Mouse (Mus musculus) kidney, embryonic 16.5 days (tissue): Measurements from ENCODE around the gene Gm15517. TPM values are rescaled to one million over a fixed set of nuclear protein-coding genes. Genes with fewer than 3 reads are reported as not detected.
A peak's percentile ranks its signal among the peaks of the same experiment; 100 is the strongest.
"Not testable (repeated sequence)": the region's sequence is repeated elsewhere in the genome, so short reads cannot be mapped to it uniquely, and the experiment has no call there.

Source experiments
- ATAC-seq: fragments of 200-750 bp; cut with Nextera tagmentation; 2 replicates; pipeline ENCODE4 v1.8.0; 2017; ENCODE audit warnings: moderate TSS enrichment; ENCODE audit not compliant: low FRiP score, low TSS enrichment
- H3K27ac ChIP-seq: fragments of 300-500 bp; sonication (generic); 2 replicates; pipeline ENCODE4 v1.5.1; 2014; ENCODE audit warnings: low read length
- H3K27me3 ChIP-seq: fragments of 300-500 bp; sonication (generic); 2 replicates; pipeline ENCODE4 v1.6.1; 2014; ENCODE audit warnings: low read length, control low read depth, mixed read lengths; ENCODE audit not compliant: insufficient read depth
- H3K36me3 ChIP-seq: fragments of 300-500 bp; sonication (generic); 2 replicates; pipeline ENCODE4 v1.6.1; 2014; ENCODE audit warnings: low read length, control low read depth, mixed read lengths; ENCODE audit not compliant: insufficient read depth
- H3K4me1 ChIP-seq: fragments of 300-500 bp; sonication (generic); 2 replicates; pipeline ENCODE4 v1.6.1; 2014; ENCODE audit warnings: low read length, control low read depth, mixed read lengths; ENCODE audit not compliant: insufficient read depth
- H3K4me2 ChIP-seq: fragments of 300-500 bp; sonication (generic); replicated peaks from 2 replicates; pipeline ENCODE4 v1.6.1; 2014; ENCODE audit warnings: low read depth, low read length
- H3K4me3 ChIP-seq: fragments of 300-500 bp; sonication (generic); 2 replicates; pipeline ENCODE4 v1.5.1; 2014; ENCODE audit warnings: mild to moderate bottlenecking, low read length
- H3K9ac ChIP-seq: fragments of 300-500 bp; sonication (generic); replicated peaks from 2 replicates; pipeline ENCODE4 v1.6.1; 2014; ENCODE audit warnings: low read length
- H3K9me3 ChIP-seq: fragments of 300-500 bp; sonication (generic); 2 replicates; pipeline ENCODE4 v1.6.1; 2016; ENCODE audit warnings: low read length, control low read depth
- WGBS: fragments of 180-500 bp; shearing (Covaris S2); extraction: QIAGEN DNeasy Blood & Tissue Kit; methylation state at CpG from one replicate; pipeline ENCODE4 v1.1.7; 2014; 5-methylcytosine and 5-hydroxymethylcytosine counted together
- polyA plus RNA-seq: library from polyadenylated mRNA; unstranded; fragments of >200 nt; fragmentation: Nextera tagmentation; extraction: Ambion mirVana; gene quantifications from 2 replicates; pipeline ENCODE4 v1.2.1, GENCODE M21; 2015

Gene Gm15517
- polyA plus RNA-seq, 1 experiment from 2014 or later = not detected

DNA sequence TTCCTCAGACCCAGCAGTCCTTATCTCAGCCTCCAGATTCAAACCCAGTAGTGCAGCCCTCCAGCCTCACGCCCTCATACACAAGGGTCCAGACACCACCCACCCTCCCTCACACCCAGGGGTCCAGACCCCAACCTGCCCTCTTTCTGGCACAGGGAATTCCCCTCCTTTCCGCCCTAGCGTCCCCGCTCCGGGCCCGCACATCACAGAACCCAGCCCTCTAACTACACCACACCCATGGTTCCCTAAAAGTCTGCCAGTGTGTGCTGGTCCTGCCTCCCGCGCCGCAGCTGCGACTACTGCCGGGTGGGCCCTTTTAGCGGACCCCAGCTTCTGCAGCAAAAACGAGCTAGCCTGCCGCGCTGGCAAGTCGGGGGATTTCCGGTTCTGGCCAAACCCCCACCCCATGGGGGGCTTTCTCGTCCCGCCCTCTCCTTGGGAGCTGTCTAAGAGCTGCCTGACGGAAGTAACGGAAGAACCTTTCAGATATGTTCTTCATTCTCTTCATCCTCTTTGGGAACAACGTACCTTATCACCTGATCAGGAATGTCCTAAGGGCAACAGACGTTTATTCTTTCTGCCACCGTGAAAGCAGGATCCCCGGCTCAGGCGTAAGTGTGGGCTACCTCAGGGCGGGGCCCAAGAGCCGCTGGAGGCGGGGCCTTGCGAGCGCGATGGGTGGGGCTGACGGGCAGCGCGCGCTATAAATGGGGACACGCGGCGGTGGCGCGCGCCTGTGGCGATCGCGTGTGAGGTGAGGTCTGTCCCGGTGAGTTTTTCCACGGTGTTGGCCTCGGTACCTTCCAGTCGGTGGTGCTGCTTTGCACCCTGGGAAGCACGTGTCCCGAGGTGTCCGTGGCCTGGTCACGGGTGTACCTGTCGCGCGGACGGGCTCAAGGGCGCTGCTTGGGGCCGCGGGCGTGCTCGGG is 14.9 kb upstream of the Gm15517 start, which contains the start of the genes 1700028J19Rik and 2410002F23Rik:
TSS of gene 1700028J19Rik (minus strand) at position 641 of the 929 bp plus-strand sequence.
TSS of gene 2410002F23Rik (plus strand) at position 668 of the 929 bp plus-strand sequence.
- Histone ChIP-seq H3K4me2 (peak within 1 kb of the TSS; percentile 78), H3K9ac (peak within 1 kb of the TSS; percentile 99), H3K4me1 (peaks cover 26% of the 10 kb centered on the region), H3K4me3 (peak within 1 kb of the TSS; percentile 98), H3K27me3 (no peaks in the 10 kb centered on the region), H3K36me3 (peaks cover 27% of the 10 kb centered on the region), H3K9me3 (no peaks in the 10 kb centered on the region), H3K27ac (peak within 1 kb of the TSS; percentile 96)
- peak; percentile 85 for ATAC-seq
- under 1% methylated on average over 62 of the region's 62 CpGs for WGBS

DNA sequence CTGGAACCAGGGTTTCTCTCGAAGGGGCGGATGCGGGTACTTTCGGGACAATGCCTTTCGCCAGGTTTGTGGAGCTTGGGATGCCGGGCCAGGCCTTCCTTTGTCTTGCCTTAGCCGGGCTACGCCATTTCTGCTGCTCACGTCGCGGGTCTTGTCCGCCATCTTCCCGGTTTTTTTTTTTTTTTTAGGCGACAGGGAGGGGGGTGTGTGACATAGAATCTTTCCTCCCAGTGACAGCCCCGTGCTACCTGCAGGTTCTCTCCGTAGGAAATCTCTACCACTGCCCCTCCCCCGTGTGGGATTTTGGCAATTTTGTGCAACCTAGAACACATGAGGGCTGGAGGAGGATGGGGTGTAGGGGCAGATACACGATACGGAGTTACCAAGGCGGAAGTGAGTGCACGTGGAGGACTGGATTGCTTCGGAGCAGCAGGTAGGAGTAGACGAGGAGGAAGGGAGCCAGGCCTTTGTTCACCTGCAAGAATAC is 14.2 kb upstream of the Gm15517 start:
- peak; percentile 37 for ATAC-seq
- peaks cover 26% of the 10 kb centered on the region for H3K4me1 ChIP-seq
- peak overlapping the region; percentile 98 for H3K4me3 ChIP-seq
- H3K36me3 ChIP-seq = peaks cover 29% of the 10 kb centered on the region
- no peaks in the 10 kb centered on the region for H3K9me3 ChIP-seq
- no peaks in the 10 kb centered on the region for H3K27me3 ChIP-seq
- peak overlapping the region; percentile 96 for H3K27ac ChIP-seq
- peak overlapping the region; percentile 78 for H3K4me2 ChIP-seq
- under 1% methylated on average over 23 of the region's 23 CpGs for WGBS
- H3K9ac ChIP-seq = peak overlapping the region; percentile 99

DNA sequence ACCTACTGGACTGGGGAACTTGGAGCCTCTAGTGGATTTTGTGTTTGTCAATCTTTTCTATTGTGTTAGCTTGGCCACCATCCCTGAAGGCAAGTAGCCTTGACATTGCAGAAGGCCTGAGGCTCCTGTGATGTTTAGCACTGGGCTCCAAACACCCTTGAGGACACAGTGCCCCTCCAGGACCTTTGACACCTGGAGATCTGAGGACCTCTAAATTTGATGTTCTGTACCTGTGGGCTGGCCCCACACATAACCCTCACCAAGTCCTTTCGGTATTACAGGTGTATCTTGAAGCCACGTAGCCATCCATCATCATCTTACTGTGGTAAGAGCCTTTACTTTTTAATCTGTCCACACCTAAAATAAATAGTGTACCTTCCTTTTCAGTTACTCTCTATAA is 13.3 kb upstream of the Gm15517 start:
- no peak for ATAC-seq
- H3K27me3 ChIP-seq = no peaks in the 10 kb centered on the region
- H3K4me3 ChIP-seq = peak overlapping the region; percentile 98
- H3K9ac ChIP-seq = peak overlapping the region; percentile 99
- peaks cover 38% of the 10 kb centered on the region for H3K36me3 ChIP-seq
- WGBS = 81% methylated on average over 2 of the region's 2 CpGs
- no peaks in the 10 kb centered on the region for H3K9me3 ChIP-seq
- H3K27ac ChIP-seq = no peak overlapping the region
- H3K4me2 ChIP-seq = peak overlapping the region; percentile 78
- peaks cover 26% of the 10 kb centered on the region for H3K4me1 ChIP-seq

DNA sequence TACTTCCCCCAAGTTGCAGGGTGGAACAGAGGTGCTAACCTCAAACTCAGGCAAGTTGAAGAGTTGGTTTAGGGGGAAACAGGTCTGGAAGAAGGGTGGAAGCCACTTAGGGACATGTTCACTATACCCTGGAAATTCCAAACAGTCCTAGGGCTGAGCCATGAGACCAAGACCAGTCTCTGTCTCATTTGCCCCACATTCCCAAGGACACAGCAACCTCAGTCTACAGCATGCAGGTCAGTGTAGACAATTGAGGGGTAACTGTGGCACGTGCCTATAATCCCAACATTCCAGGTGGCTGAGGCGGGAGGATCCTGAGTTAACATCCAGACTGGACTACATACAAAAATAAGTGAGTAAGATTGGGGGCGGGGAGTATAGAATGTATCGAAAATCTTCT is 12.0 kb upstream of the Gm15517 start:
- no peak overlapping the region for H3K4me3 ChIP-seq
- H3K4me2 ChIP-seq = no peak overlapping the region
- peaks cover 49% of the 10 kb centered on the region for H3K36me3 ChIP-seq
- H3K4me1 ChIP-seq = peaks cover 26% of the 10 kb centered on the region
- H3K9ac ChIP-seq = no peak overlapping the region
- H3K9me3 ChIP-seq = no peaks in the 10 kb centered on the region
- no peak for ATAC-seq
- no peaks in the 10 kb centered on the region for H3K27me3 ChIP-seq
- H3K27ac ChIP-seq = no peak overlapping the region
- 93% methylated on average over 4 of the region's 4 CpGs for WGBS

DNA sequence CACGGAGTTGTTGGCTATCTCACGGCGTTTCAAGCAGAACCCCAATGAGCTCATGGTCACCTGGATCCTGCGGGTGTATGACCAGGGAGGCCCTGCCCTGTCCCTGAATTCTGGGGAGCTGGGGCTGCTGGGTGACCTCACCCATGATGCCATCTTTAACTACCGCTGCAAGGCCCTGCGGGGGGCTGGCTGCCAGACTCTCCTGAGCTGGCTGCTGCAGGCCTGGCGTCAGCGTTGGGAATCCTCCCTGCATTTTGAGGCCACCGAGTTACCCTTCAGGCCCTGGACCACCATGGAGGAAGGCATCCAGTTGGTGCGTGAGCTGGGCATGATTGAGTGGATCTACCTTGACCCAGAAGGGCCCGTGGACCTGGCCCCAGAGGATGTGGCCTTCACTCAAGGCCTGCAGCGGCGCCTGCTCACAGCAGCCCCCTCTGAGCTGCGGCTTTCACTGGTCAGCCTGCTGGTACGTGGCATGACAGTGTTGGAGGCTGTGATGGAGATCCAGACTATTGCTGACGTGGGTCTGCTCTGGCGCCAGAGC is 10.4 kb upstream of the Gm15517 start:
- not testable (repeated sequence) for H3K4me2 ChIP-seq, ATAC-seq, H3K9ac ChIP-seq, H3K4me3 ChIP-seq, H3K9me3 ChIP-seq, H3K27me3 ChIP-seq, H3K27ac ChIP-seq
- H3K36me3 ChIP-seq = peaks cover 49% of the 10 kb centered on the region
- 90% methylated on average over 17 of the region's 17 CpGs for WGBS
- peaks cover 20% of the 10 kb centered on the region for H3K4me1 ChIP-seq

DNA sequence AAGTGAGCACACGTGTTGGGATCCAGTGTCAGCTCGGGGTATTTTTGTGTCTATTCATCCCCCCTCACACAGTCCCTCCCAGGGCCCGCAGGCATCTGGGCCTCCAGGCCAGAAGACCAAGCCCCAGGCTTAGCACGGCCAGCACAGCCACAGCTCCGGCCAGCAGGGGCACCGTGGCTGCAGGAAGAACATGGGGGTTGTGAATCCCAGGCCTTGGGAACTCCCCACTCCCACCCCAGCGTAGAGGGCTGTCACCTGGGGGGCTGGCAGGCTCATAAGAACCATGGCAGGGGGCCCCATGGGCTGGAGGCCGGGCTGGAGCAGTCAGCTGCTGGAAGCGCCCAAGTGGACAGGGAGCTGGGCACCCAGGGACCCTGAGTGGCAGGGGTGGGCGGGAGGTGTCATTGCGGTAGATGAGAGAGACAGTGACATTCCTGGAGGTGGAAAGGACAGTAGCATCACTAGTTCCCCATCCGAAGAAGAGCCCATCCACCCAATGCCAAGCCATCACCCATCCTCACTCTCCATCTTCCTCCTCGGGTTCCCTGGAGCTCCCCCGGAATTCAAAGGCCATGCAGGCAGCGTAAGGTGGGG is 8.1 kb upstream of the Gm15517 start:
- Histone ChIP-seq H3K27ac (no peak overlapping the region), H3K36me3 (peaks cover 49% of the 10 kb centered on the region), H3K9me3 (no peaks in the 10 kb centered on the region), H3K27me3 (no peaks in the 10 kb centered on the region), H3K4me2 (no peak overlapping the region), H3K4me3 (no peak overlapping the region), H3K9ac (no peak overlapping the region), H3K4me1 (peaks cover 13% of the 10 kb centered on the region; the same call in 1 of the 2 replicates)
- 66% methylated on average over 15 of the region's 15 CpGs for WGBS
- no peak; the same call in 1 of the 2 replicates for ATAC-seq

DNA sequence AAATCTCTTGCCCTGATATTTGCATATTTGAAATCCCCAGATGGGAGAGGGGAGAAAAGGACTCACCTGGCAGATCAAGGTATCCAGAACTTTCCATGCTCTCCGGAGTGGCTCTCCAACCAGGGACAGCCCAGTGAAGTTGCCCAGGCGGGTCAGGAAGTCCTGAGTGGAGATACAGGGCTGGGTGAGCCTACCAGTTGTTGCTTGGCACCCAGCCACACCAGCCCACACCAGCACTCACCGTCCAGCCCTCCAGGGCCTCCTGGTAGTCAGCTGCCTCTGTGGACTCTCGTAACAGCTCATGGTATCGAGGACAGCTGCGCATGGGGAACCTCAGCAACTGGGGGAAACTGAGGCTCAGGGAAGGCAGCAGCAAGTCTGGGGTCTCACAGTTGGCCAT is 6.3 kb upstream of the Gm15517 start:
- H3K27ac ChIP-seq = no peak overlapping the region
- WGBS = 70% methylated on average over 6 of the region's 6 CpGs
- H3K9me3 ChIP-seq = no peaks in the 10 kb centered on the region
- no peaks in the 10 kb centered on the region for H3K4me1 ChIP-seq
- H3K27me3 ChIP-seq = no peaks in the 10 kb centered on the region
- no peak overlapping the region for H3K9ac ChIP-seq
- H3K4me2 ChIP-seq = no peak overlapping the region
- H3K4me3 ChIP-seq = no peak overlapping the region
- peaks cover 32% of the 10 kb centered on the region for H3K36me3 ChIP-seq
- no peak for ATAC-seq

DNA sequence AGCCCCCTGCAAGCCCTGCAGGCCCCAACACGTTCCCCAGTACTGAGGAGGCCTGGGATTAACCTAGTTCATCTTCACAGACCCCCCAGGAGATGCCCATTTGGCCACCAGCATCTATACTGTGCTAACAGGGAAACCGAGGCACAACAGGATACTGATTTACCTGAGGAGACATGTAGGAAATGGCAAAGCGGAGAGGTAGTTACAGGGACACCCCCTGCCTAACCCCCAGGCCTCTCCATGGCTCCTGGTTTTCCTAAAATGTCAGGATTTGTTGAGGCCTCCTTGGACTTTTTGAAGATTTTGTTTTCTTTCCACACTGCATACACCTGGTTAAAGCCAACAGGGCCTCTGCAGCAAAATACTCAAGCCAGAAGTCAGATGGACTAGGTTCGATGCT is 4.0 kb upstream of the Gm15517 start, which contains the start of gene Acp4:
TSS of gene Acp4 (minus strand) at position 101 of the 400 bp plus-strand sequence.
- Histone ChIP-seq H3K4me1 (no peaks in the 10 kb centered on the region), H3K4me3 (no peak within 1 kb of the TSS), H3K27me3 (0 out of 2 replicates have a peak, but pooled peaks cover 9% of the 10 kb centered on the region), H3K36me3 (peaks cover 18% of the 10 kb centered on the region), H3K9me3 (no peaks in the 10 kb centered on the region), H3K9ac (no peak within 1 kb of the TSS), H3K27ac (no peak within 1 kb of the TSS), H3K4me2 (no peak within 1 kb of the TSS)
- 76% methylated on average over 4 of the region's 4 CpGs for WGBS
- no peak for ATAC-seq

DNA sequence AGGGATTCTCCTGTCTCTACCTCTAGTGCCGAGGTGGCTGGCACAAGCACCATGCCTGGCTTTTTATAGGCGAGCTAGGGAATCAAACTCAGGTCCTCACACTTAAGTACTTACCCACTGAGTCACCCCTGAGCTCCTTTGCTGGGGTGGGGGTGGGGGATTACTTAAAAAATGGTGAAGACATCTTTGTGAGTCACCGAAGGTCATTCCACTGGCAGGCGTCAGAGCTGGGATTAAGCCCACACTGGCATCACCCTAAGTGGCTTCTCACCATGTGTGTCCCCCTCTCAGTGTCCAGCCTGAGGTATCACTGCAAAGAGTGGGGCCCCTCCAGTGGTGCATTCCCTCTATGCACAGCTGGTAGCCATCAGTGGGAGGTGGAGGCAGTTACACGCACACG is 837 bp upstream of the Gm15517 start:
- H3K4me1 ChIP-seq = 0 out of 2 replicates have a peak, but pooled peaks cover 4% of the 10 kb centered on the region
- H3K4me3 ChIP-seq = no peak overlapping the region
- 75% methylated on average over 6 of the region's 6 CpGs for WGBS
- H3K4me2 ChIP-seq = no peak overlapping the region
- no peak overlapping the region for H3K9ac ChIP-seq
- no peak for ATAC-seq
- peaks cover 16% of the 10 kb centered on the region for H3K27me3 ChIP-seq
- H3K27ac ChIP-seq = no peak overlapping the region
- H3K36me3 ChIP-seq = no peaks in the 10 kb centered on the region
- H3K9me3 ChIP-seq = no peaks in the 10 kb centered on the region
